Mouse (Mus musculus) lung, postnatal 14 days (tissue): Measurements from ENCODE around the gene Sema4b.

Experiments
- DNase-seq: peaks from one replicate; pipeline ENCODE4 v3.0.0; 2021

Sema4b gene

GRCm38 (mm10) chr7:80221179-80221750, 34.6 kb downstream of the Sema4b start:
- DNase-seq: no peak

- DNase-seq: no peak
Measured at GRCm38 (mm10) chr7:80227065-80227464, 40.4 kb downstream of the Sema4b start.

DNA sequence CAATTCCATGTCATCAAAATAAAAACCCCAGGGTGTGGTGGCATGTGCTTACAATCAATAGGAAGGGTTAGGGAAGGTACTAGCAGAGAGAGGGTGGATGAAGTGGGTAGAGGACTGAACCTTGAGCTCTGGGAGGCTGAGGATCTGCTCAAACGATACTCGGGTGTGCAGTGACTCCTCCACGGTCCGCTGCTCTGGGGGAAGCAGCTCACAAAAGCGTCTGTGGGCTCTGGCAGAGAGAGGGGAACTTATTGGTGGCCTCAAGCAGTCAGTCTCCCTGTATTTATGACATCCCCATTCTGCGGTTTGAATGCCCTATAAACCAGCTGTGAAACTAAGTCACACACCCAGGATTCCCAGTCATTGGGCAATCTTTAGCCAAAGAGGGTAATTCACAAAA, 43.6 kb downstream of the Sema4b start:
- DNase-seq: no peak

GRCm38 (mm10) chr7:80231971-80232488, 45.4 kb downstream of the Sema4b start:
- peak; percentile 39 for DNase-seq

- peak; percentile 97 for DNase-seq
Measured at GRCm38 (mm10) chr7:80232489-80233029, 45.9 kb downstream of the Sema4b start, which contains the start of the genes Cib1 and Gdpgp1. TSS of gene Cib1 (minus strand) at chr7:80232813. TSS of gene Gdpgp1 (plus strand) at chr7:80232865.

DNA sequence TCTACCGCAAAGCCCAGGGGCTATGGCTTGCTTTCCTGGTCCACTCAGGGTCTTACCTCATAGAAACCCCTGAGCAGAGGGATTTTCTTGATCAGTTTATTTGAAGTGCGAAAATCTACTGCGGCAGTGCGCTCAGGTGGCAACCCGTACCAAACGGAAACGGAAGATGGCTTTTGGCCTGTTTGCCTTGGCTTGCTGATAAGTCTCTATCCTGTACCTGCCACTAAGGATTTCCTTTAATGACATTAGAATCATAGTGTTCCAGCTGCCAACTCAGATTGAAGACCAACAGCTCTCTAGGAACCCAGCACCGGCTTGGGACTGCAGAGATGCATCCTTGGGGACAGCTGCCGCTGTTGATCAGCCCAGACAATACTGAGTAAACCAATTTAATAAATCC, 47.2 kb downstream of the Sema4b start:
- no peak for DNase-seq

DNA sequence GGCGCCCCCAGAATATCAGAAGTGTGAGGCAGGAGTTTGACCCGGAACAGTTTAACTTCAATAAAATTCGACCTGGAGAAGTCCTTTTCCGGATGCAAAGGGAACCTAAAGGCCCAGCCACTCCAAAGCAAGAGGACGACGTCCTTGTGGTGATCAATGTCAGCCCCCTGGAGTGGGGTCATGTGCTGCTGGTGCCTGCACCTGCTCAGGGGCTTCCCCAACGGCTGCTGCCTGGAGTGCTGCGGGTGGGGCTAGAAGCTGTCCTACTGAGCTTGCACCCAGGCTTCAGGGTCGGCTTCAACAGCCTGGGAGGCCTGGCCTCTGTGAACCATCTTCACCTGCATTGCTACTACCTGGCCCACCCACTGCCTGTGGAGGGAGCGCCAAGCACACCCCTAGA, 51.9 kb downstream of the Sema4b start:
- DNase-seq: no peak

DNA sequence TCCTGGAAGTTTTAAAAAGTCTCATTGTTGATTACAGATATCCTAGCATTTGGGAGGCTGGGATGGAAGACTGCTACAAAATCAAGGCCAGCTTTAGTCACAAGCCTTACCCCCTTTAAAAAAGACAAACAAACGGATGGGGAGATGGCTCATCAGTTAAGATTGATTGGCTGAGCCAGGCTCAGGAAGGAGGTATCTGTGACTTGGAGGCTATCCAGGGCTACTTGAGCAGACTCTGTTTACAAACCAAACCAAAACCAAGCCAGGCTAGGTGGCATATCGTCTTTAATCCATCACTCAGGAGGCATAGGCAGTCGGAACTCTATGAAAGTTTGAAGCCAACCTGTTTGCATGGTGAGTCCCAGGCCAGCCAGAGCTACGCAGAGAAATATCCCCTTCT, 55.0 kb downstream of the Sema4b start:
- DNase-seq: no peak

DNA sequence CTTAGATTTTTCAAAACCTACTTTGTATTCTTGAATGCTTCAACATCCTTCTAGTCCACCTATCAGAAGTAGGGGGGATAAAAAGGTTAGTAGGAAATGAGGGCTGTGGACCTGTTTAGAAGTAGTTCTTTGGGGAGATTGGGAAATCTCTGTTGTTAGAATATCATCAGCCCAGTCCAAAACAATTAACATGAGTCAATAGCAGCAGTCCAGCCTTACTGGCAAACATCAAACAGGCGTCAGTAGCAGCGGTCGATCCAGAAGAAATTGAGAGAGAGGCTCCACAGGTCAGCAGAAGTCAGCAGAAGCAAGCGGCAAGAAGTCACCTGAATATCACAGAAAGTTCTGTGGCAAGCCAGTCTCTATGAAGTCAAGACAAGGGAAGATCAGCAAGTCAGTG, 58.2 kb downstream of the Sema4b start:
- no peak for DNase-seq

DNA sequence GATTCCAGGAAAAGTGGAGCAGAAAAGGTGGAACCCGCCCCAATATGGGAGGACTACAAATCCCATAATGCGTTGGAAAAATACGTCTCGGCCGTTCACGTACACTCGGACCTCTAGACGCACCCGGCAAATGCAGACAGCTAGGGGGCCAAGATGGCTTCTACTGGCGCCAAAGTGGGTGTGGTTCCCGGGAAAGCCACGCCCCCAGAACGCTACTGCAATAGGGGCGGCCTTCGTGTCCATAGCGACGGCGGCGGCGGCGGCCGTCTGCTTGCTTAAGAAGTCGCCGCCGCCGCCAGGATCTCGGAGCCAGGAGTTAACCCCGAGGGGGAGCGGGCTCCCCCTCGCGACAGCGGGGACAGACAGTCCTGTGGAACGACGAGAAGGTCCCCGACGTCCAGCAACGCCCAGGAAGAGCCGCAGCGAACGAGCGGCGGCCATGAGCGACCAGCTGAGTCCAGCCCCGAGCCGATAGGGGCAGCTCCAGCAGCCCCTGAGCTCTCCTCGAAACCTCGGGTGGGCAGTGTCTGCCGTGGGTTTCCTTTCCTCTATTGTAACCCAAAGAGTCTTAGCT, 59.6 kb downstream of the Sema4b start, which contains the start of gene Ttll13:
Ttll13 (plus strand) TSS at position 229 of the 574 bp plus-strand sequence.
- peak; percentile 98 for DNase-seq

DNA sequence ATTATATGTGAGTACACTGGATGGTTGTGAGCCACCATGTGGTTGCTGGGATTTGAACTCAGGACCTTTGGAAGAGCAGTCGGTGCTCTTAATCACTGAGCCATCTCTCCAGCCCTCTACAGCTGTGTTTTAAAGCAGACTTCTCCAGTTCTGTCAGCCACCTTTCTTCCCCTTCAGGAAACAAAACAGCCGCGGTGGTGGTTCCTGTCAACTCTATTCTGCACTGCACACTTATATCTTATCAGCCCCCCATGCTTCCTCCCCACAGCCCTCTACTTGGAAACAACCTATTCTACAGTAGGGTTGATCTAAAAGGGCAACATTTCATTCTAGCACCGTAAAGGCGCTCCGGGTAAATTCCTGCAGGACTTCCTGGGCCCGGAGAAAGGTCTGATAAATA, 60.2 kb downstream of the Sema4b start:
- DNase-seq: no peak

DNA sequence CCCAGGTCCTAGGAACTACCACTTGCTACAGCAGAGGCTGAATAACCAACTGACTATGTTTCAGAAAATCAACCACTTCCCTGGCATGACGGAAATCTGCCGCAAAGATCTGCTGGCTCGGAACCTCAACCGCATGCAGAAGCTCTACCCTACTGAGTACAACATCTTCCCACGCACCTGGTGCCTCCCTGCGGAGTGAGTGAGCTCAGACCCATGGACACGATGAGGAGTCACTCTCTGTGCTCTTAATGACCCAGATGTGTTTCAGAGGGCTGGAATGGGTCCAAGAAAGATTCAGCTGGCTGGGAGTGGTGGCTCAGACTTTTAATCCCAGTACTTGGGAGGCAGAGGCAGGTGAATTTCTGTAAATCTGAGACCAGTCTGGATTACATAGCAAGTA, 65.8 kb downstream of the Sema4b start:
- DNase-seq: no peak

DNA sequence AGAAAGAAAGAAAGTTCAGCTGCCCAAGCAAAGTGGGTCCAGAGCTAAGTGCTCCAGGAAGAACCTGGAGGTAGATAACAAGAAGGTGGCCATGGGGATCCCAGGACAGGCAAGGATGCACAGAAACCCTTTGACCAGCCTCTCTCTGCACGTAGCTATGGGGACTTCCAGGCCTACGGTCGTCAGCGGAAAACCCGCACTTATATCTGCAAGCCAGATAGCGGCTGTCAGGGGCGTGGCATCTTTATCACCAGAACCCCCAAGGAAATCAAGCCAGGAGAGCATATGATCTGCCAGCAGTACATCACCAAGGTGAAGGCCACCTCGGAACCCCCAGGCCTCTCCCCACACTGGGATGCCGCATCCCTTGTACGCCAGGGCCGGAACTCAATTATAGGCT, 66.2 kb downstream of the Sema4b start:
- DNase-seq: no peak

GRCm38 (mm10) chr7:80255981-80256380, 69.3 kb downstream of the Sema4b start:
- DNase-seq: no peak

DNA sequence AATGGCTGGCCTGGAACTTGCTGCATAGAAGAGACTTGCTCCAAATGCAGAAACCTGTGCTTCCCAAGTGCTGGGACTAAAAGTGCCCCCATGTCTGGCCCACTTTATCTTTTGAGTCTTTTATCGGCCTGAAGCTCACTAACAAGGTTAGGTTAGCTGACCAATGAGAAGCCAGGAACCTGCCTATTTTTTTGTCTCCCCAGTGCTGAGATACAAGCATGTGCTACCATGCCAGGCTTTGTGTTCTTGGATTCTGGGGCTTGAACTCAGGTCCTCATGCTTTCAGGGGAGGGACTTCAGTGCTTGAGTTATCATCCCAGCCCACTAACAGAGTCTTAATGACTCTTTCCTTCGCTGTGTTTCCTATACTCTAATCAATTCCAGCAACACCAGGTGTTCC, 71.1 kb downstream of the Sema4b start:
- no peak for DNase-seq

DNA sequence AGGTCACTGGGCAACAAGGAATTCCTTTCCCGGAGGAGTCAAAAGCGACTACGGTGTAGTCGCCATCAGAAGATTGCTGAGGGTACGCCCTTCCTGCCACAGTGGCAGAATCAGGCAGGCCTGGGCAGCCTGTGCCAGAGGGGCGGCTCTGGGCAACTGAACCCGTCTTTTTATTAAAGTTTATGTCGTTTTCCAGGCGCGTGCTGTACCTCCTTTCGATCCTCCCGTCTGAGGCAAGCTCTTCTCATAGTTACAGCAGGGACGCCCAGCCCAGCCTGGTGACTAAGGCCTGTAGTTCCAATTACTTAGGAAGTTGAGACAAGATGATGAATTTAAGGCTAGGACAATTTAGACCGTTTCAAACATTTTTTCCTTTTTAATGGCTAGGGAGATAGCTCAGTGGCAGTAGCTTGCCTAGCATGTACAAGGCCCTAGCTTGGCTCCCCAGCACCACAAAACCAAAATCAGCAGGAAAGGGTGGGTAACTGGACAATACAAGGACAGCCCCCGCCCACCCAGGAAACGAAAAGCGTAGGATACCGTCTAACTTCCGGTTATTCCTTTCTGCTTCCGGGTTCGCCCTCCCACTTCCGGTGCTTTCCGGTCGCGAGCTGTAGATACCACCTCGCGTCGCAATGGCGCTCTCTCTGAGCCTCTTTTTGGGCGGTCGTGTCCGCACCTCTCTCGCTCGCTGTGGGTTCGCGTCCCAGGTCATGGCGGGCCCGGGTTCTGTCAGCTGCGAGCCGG, 74.2 kb downstream of the Sema4b start, which contains the start of gene Ngrn:
Ngrn (plus strand) TSS at position 591 of the 747 bp plus-strand sequence.
- DNase-seq: peak; percentile 87

- no peak for DNase-seq
Measured at GRCm38 (mm10) chr7:80261372-80261990, 74.8 kb downstream of the Sema4b start.

- DNase-seq: no peak
Measured at GRCm38 (mm10) chr7:80264606-80265005, 78.0 kb downstream of the Sema4b start.

DNA sequence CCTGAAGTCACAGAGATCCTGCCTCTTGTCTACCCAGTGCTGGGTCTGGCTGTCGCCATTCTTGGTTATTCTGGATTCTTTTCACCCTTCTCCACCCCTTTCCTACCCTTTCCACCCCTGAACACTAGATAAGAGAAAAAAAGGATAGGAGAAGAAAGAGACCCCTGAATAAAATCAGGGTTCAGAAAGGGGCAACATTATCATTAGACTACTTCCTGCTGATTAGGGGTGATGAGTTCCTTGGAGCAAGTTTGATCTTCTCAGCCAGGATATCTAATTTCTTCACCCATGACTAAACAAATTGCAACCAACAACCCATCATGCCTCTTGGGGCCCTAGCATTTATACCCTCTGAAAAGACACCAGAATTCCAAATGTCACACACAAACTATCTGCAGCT, 81.1 kb downstream of the Sema4b start:
- no peak for DNase-seq

DNA sequence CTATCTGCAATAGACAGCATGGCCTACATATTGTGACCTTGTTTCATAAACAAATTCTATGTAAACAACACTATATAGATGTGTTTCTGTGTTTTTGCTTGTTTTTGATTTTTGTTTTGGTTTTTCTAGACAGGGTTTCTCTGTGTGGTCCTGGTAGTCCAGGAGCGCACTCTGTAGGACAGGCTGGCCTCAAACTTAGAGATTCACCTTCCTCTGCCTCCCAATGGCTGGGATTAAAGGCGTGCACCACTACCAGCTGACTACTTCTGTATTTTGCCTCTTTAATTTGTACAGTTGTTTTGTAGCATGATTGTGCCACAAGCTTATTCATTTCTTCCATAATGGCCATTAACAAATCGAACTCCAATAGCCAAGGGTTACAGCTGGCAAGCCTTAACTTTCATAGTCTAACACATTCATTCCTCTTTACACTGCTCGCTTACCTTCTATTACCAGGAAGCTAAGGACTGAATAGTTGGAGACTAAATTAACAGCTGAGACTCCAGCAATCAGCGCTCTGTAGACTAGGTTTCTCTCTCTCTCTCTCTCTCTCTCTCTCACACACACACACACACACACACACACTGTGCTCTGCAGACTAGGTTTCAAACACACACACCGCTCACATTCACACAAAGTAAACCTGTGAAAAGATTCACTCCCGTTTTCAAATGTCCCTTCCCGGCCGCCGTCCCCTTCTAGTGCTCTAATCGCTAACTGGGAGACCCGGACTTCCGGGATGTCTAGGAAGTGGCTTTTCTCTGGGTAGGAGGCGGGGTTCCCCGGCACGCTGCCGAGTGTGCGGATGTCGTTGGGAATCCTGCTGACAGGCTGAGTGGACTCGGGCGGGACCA, 82.5 kb downstream of the Sema4b start, which contains the start of gene Vps33b:
Vps33b (plus strand) TSS at position 753 of the 854 bp plus-strand sequence.
- peak; percentile 99 for DNase-seq

- peak; percentile 40 for DNase-seq
Measured at GRCm38 (mm10) chr7:80269751-80270255, 83.2 kb downstream of the Sema4b start.

GRCm38 (mm10) chr7:80273456-80273855, 86.8 kb downstream of the Sema4b start:
- DNase-seq: no peak
